Mouse (Mus musculus): Measurements from ENCODE around the gene Bahcc1. TPM values are rescaled to one million over a fixed set of nuclear protein-coding genes. Genes with fewer than 3 reads are reported as not detected.

Gene Bahcc1
- polyA plus RNA-seq, 1 experiment: not detected

- no peak for TF ChIP-seq CTCF (IDR thresholded peaks at IDR 0.05; ENCODE audit: insufficient read depth, low read depth, low read length)
- TF ChIP-seq POLR2A (IDR thresholded peaks at IDR 0.05; ENCODE audit: insufficient read depth, low read depth, low read length): no peak
- 1% methylated on average over 89 of the region's 89 CpGs for WGBS
- H3K4me3 ChIP-seq (ENCODE audit: insufficient read depth, low read depth, low read length): peak overlapping the region; percentile 96
- peak overlapping the region; percentile 99 for H3K27ac ChIP-seq (ENCODE audit: insufficient read depth, low read depth, low read length)
- H3K4me1 ChIP-seq (ENCODE audit: control insufficient read depth, insufficient read depth, low read length): peaks cover 30% of the 10 kb centered on the region
These were observed 4.7 kb downstream of the Bahcc1 start for GRCm38 (mm10) chr11:120237166-120238131.

- H3K4me1 ChIP-seq (ENCODE audit: control insufficient read depth, insufficient read depth, low read length): peaks cover 39% of the 10 kb centered on the region
- peak overlapping the region; percentile 64 for H3K27ac ChIP-seq (ENCODE audit: insufficient read depth, low read depth, low read length)
These were observed 5.6 kb downstream of the Bahcc1 start for GRCm38 (mm10) chr11:120238306-120238705.

GRCm38 (mm10) chr11:120238751-120239359 is 6.1 kb downstream of the Bahcc1 start:
- peaks cover 44% of the 10 kb centered on the region for H3K4me1 ChIP-seq (ENCODE audit: control insufficient read depth, insufficient read depth, low read length)
- peak overlapping the region; percentile 14 for H3K4me3 ChIP-seq (ENCODE audit: insufficient read depth, low read depth, low read length)
- 27% methylated on average over 8 of the region's 8 CpGs for WGBS
- TF ChIP-seq CTCF (IDR thresholded peaks at IDR 0.05; ENCODE audit: insufficient read depth, low read depth, low read length): no peak
- TF ChIP-seq POLR2A (IDR thresholded peaks at IDR 0.05; ENCODE audit: insufficient read depth, low read depth, low read length): no peak
- H3K27ac ChIP-seq (ENCODE audit: insufficient read depth, low read depth, low read length): peak overlapping the region; percentile 64

More at GRCm38 (mm10) chr11:120238306-120238705, 5.6 kb downstream of the Bahcc1 start:
- TF ChIP-seq POLR2A (IDR thresholded peaks at IDR 0.05; ENCODE audit: insufficient read depth, low read depth, low read length): no peak
- peak overlapping the region; percentile 14; the same call in 1 of the 2 replicates for H3K4me3 ChIP-seq (ENCODE audit: insufficient read depth, low read depth, low read length)
- WGBS: 14% methylated on average over 8 of the region's 8 CpGs

- Histone ChIP-seq H3K4me1 (ENCODE audit: control insufficient read depth, insufficient read depth, low read length) (peaks cover 49% of the 10 kb centered on the region), H3K27ac (ENCODE audit: insufficient read depth, low read depth, low read length) (peak overlapping the region; percentile 64)
- 25% methylated on average over 11 of the region's 11 CpGs for WGBS
These were observed 6.8 kb downstream of the Bahcc1 start for GRCm38 (mm10) chr11:120239581-120239991.

GRCm38 (mm10) chr11:120240206-120240605 is 7.5 kb downstream of the Bahcc1 start:
- TF ChIP-seq CTCF (IDR thresholded peaks at IDR 0.05; ENCODE audit: insufficient read depth, low read depth, low read length): no peak
- no peak for TF ChIP-seq POLR2A (IDR thresholded peaks at IDR 0.05; ENCODE audit: insufficient read depth, low read depth, low read length)
- peaks cover 49% of the 10 kb centered on the region for H3K4me1 ChIP-seq (ENCODE audit: control insufficient read depth, insufficient read depth, low read length)
- peak overlapping the region; percentile 58 for H3K27ac ChIP-seq (ENCODE audit: insufficient read depth, low read depth, low read length)
- 4% methylated on average over 10 of the region's 10 CpGs for WGBS
- H3K4me3 ChIP-seq (ENCODE audit: insufficient read depth, low read depth, low read length): peak overlapping the region; percentile 23

More at GRCm38 (mm10) chr11:120239581-120239991, 6.8 kb downstream of the Bahcc1 start:
- H3K4me3 ChIP-seq (ENCODE audit: insufficient read depth, low read depth, low read length): peak overlapping the region; percentile 31; the same call in 1 of the 2 replicates
- TF ChIP-seq POLR2A (IDR thresholded peaks at IDR 0.05; ENCODE audit: insufficient read depth, low read depth, low read length) (no peak), CTCF (IDR thresholded peaks at IDR 0.05; ENCODE audit: insufficient read depth, low read depth, low read length) (no peak)

- Histone ChIP-seq H3K4me1 (ENCODE audit: control insufficient read depth, insufficient read depth, low read length) (peaks cover 52% of the 10 kb centered on the region), H3K27ac (ENCODE audit: insufficient read depth, low read depth, low read length) (peak overlapping the region; percentile 92)
- WGBS: 14% methylated on average over 29 of the region's 29 CpGs
These were observed 8.5 kb downstream of the Bahcc1 start for GRCm38 (mm10) chr11:120240941-120241890.

GRCm38 (mm10) chr11:120241981-120242725 is 9.4 kb downstream of the Bahcc1 start:
- peaks cover 52% of the 10 kb centered on the region for H3K4me1 ChIP-seq (ENCODE audit: control insufficient read depth, insufficient read depth, low read length)
- no peak for TF ChIP-seq POLR2A (IDR thresholded peaks at IDR 0.05; ENCODE audit: insufficient read depth, low read depth, low read length)
- no peak for TF ChIP-seq CTCF (IDR thresholded peaks at IDR 0.05; ENCODE audit: insufficient read depth, low read depth, low read length)
- H3K27ac ChIP-seq (ENCODE audit: insufficient read depth, low read depth, low read length): no peak overlapping the region; the same call in 1 of the 2 replicates
- WGBS: 82% methylated on average over 6 of the region's 6 CpGs
- no peak overlapping the region for H3K4me3 ChIP-seq (ENCODE audit: insufficient read depth, low read depth, low read length)

More at GRCm38 (mm10) chr11:120240941-120241890, 8.5 kb downstream of the Bahcc1 start:
- peak overlapping the region; percentile 26 for H3K4me3 ChIP-seq (ENCODE audit: insufficient read depth, low read depth, low read length)
- no peak for TF ChIP-seq CTCF (IDR thresholded peaks at IDR 0.05; ENCODE audit: insufficient read depth, low read depth, low read length)
- no peak for TF ChIP-seq POLR2A (IDR thresholded peaks at IDR 0.05; ENCODE audit: insufficient read depth, low read depth, low read length)
